Mouse (Mus musculus): ENCODE data around the gene Tatdn3. TPM values are rescaled to one million over a fixed set of nuclear protein-coding genes. Genes with fewer than 3 reads are reported as not detected.

Gene Tatdn3
- total RNA-seq, 1 experiment = 11.8 TPM

DNA sequence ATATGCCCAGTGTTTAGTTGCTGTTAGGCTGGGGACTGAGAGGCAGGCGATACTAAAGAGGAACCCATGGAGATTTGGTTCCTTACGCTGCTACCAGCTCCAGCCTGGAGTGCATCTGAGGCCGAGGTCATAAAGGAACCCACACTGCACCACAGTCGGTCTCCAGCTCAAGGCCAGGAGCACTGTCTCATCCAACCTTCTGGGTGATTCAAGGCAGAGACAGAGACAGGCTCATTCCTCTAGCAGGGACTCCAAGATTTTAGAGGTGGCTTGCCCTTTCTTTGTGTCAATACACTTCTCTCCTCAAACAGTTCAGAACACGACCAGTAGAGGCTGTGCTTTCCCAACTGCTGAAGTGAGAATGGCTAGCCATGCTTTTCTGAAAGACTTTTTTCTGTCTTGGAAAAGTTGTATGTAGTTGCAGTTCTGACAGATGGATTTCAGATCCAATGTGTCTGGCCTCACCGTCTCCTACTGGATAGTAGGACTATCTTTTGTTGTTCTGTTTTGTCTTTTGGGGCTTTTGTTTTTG, 66.3 kb downstream of the Tatdn3 start:
- in situ Hi-C loops (cut with MboI; ENCODE audit: low sequenced_read_pairs in 2 of 2, unreplicated experiment in 2 of 2) = no loop called here
- no peak for DNase-seq (ENCODE audit: low read depth, low spot score)
- no peak overlapping the region for H3K4me3 ChIP-seq (ENCODE audit: insufficient read depth in 1 of 2, low read depth in 1 of 2, low read length in 2 of 2, poor library complexity in 1 of 2, severe bottlenecking in 1 of 2)

More for the DNA sequence above, 66.3 kb downstream of the Tatdn3 start:
- Histone ChIP-seq H3K4me1 (ENCODE audit: control insufficient read depth in 2 of 2, insufficient read depth in 2 of 2, low read length in 2 of 2, poor library complexity in 1 of 2) (no peaks in the 10 kb centered on the region), H3K9ac (ENCODE audit: insufficient read depth, low read depth, low read length, poor library complexity, severe bottlenecking) (no peak overlapping the region), H3K27ac (ENCODE audit: insufficient read depth, low read depth, low read length, poor library complexity, severe bottlenecking) (no peak overlapping the region), H3K36me3 (ENCODE audit: control insufficient read depth, insufficient read depth, low read length, poor library complexity, severe bottlenecking) (no peaks in the 10 kb centered on the region), H3K9me3 (ENCODE audit: control insufficient read depth, insufficient read depth, low read depth, low read length) (no peaks in the 10 kb centered on the region)
- no peak for TF ChIP-seq HCFC1 (IDR thresholded peaks at IDR 0.05; ENCODE audit: borderline replicate concordance, insufficient read depth, low read length)
- no peak for TF ChIP-seq MAFK (IDR thresholded peaks at IDR 0.05; ENCODE audit: insufficient read depth, low read depth, low read length)
- TF ChIP-seq CHD2 (IDR thresholded peaks at IDR 0.05; ENCODE audit: low read depth, low read length) = no peak
- TF ChIP-seq ZC3H11A (IDR thresholded peaks at IDR 0.05; ENCODE audit: borderline replicate concordance, low read depth, low read length) = no peak
- TF ChIP-seq ZNF384 (IDR thresholded peaks at IDR 0.05; ENCODE audit: low read depth, low read length) = no peak

Other genes starting within 250 kb of the Tatdn3 start
- gene Rps6kc1, start 151.2 kb downstream of the Tatdn3 start, total RNA-seq (2012; rRNA removed) = 19.3 and 24.6 TPM in 2 replicates
- gene Angel2, start 137.8 kb downstream of the Tatdn3 start, total RNA-seq (2012; rRNA removed) = 21.6 and 21.9 TPM in 2 replicates
- gene Vash2, start 83.6 kb downstream of the Tatdn3 start, total RNA-seq (2012; rRNA removed) = 2.2 and 2.6 TPM in 2 replicates
- gene Flvcr1, start 36.8 kb downstream of the Tatdn3 start, total RNA-seq (2012; rRNA removed) = 20.5 and 23.5 TPM in 2 replicates
- 4.1 and 4.6 TPM in 2 replicates for gene Spata45, start 26.3 kb downstream of the Tatdn3 start, total RNA-seq (2012; rRNA removed)
- gene Nsl1, start 80 bp upstream of the Tatdn3 start, total RNA-seq (2012; rRNA removed) = 24.3 and 26.1 TPM in 2 replicates
- 1.2 and 2.8 TPM in 2 replicates for gene Batf3, start 34.9 kb upstream of the Tatdn3 start, total RNA-seq (2012; rRNA removed)
- gene Fam71a, start 101.9 kb upstream of the Tatdn3 start, total RNA-seq (2012; rRNA removed) = not detected in 2 replicates
- 5.1 and 8.0 TPM in 2 replicates for gene Atf3, start 155.1 kb upstream of the Tatdn3 start, total RNA-seq (2012; rRNA removed)